Mouse (Mus musculus) neural tube, embryonic 14.5 days (tissue): ENCODE measurements at regions not wholly inside any gene's neighbourhood (a gene's known extent, or its start where the extent isn't known, plus 50 kb on each side); places are given as distances from the start of the nearest gene placed in this dataset.

Source experiments
- ATAC-seq: fragments of 200-750 bp; cut with Nextera tagmentation; 2 replicates; pipeline ENCODE4 v1.8.0; 2017; ENCODE audit warnings: low read depth, mild to moderate bottlenecking, moderate TSS enrichment, moderate library complexity
- H3K27ac ChIP-seq: fragments of 300-500 bp; sonication (generic); 2 replicates; pipeline ENCODE4 v1.5.1; 2014; ENCODE audit warnings: low read depth, mild to moderate bottlenecking, control low read depth, low read length, moderate library complexity, mixed read lengths
- H3K27me3 ChIP-seq: fragments of 300-500 bp; sonication (generic); 2 replicates; pipeline ENCODE4 v1.6.1; 2014; ENCODE audit warnings: low read length; ENCODE audit not compliant: control insufficient read depth, insufficient read depth
- H3K36me3 ChIP-seq: fragments of 300-500 bp; sonication (generic); 2 replicates; pipeline ENCODE4 v1.6.1; 2014; ENCODE audit warnings: low read length, mixed read lengths; ENCODE audit not compliant: control insufficient read depth, insufficient read depth
- H3K4me1 ChIP-seq: fragments of 300-500 bp; sonication (generic); 2 replicates; pipeline ENCODE4 v1.6.1; 2014; ENCODE audit warnings: low read length; ENCODE audit not compliant: control insufficient read depth, insufficient read depth
- H3K4me2 ChIP-seq: fragments of 300-500 bp; sonication (generic); 2 replicates; pipeline ENCODE4 v1.6.1; 2014; ENCODE audit warnings: mild to moderate bottlenecking, low read depth, low read length, control low read depth
- H3K4me3 ChIP-seq: fragments of 300-500 bp; sonication (generic); 2 replicates; pipeline ENCODE4 v1.5.1; 2014; ENCODE audit warnings: low read depth, low read length, control low read depth, mixed read lengths
- H3K9ac ChIP-seq: fragments of 300-500 bp; sonication (generic); replicated peaks from 2 replicates; pipeline ENCODE4 v1.6.1; 2014; ENCODE audit warnings: low read depth, mild to moderate bottlenecking, control low read depth, low read length, mixed read lengths
- H3K9me3 ChIP-seq: fragments of 300-500 bp; sonication (generic); 2 replicates; pipeline ENCODE4 v1.6.1; 2016; ENCODE audit warnings: low read length; ENCODE audit not compliant: control insufficient read depth
- WGBS: fragments of 180-500 bp; shearing (Covaris S2); extraction: QIAGEN DNeasy Blood & Tissue Kit; methylation state at CpG from one replicate; pipeline ENCODE4 v1.1.7; 2014; 5-methylcytosine and 5-hydroxymethylcytosine counted together

- peak; percentile 32; the same call in 1 of the 2 replicates for ATAC-seq
- H3K9me3 ChIP-seq, result no peaks in the 10 kb centered on the region
- 31% methylated on average over 3 of the region's 3 CpGs for WGBS
Observed at GRCm38 (mm10) chr4:94149056-94149455, 407.3 kb upstream of the Gm10306 start.

GRCm38 (mm10) chr4:94160620-94161019, 395.7 kb upstream of the Gm10306 start:
- Histone ChIP-seq H3K9me3 (no peaks in the 10 kb centered on the region), H3K4me3 (no peak overlapping the region), H3K27ac (no peak overlapping the region), H3K4me1 (no peaks in the 10 kb centered on the region), H3K36me3 (no peaks in the 10 kb centered on the region), H3K4me2 (no peak overlapping the region), H3K9ac (no peak overlapping the region), H3K27me3 (no peaks in the 10 kb centered on the region)
- 48% methylated on average over 2 of the region's 2 CpGs for WGBS
- ATAC-seq, result no peak; the same call in 1 of the 2 replicates

More at GRCm38 (mm10) chr4:94149056-94149455, 407.3 kb upstream of the Gm10306 start:
- Histone ChIP-seq H3K36me3 (no peaks in the 10 kb centered on the region), H3K4me1 (no peaks in the 10 kb centered on the region), H3K27ac (no peak overlapping the region), H3K4me2 (no peak overlapping the region), H3K9ac (no peak overlapping the region), H3K27me3 (no peaks in the 10 kb centered on the region), H3K4me3 (no peak overlapping the region)

DNA sequence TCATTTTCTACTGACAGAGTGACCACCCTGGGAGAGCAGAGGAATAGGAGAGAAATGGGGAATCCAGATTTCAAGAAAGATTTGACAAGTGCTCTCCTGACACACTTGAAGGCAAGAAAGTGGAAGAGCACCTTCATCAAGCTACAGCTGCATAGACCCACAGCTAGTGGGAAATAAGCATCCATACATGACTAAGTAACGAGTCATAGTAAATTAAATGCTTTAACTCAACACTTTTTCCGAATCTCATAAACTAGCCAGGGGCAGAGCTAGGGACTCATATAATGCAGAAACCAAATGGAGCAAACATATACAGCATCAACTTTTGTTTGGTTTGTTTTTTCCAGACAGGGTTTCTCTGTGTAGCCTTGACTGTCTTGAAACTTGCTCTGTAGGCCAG, 383.2 kb upstream of the Gm10306 start:
- Histone ChIP-seq H3K4me1 (no peaks in the 10 kb centered on the region), H3K36me3 (no peaks in the 10 kb centered on the region), H3K27me3 (no peaks in the 10 kb centered on the region), H3K4me2 (no peak overlapping the region), H3K4me3 (no peak overlapping the region), H3K9me3 (no peaks in the 10 kb centered on the region), H3K27ac (no peak overlapping the region), H3K9ac (no peak overlapping the region)
- ATAC-seq, result no peak
- WGBS, result 83% methylated on average over 2 of the region's 2 CpGs

DNA sequence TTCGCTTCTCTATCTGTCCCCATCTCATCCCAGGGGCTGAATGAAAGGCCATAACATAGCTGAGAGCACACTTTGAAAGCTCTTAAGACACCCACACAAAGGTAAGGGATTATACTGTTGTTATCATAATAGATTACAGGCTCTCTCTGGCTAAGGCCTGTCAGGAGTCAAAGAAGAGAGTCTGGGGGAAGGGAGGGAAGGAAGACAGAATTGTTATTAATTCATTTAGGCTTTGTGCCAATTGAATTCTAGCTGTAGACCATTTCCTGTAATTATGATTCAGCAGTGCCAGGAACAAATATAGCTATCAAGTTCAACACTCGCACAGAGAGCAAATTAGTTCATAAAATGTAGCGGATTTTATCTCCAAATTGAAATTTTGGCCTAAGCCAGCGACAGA, 369.3 kb upstream of the Gm10306 start:
- 69% methylated on average over 4 of the region's 4 CpGs for WGBS
- Histone ChIP-seq H3K4me3 (no peak overlapping the region), H3K9ac (no peak overlapping the region), H3K9me3 (no peaks in the 10 kb centered on the region), H3K4me2 (no peak overlapping the region), H3K27me3 (no peaks in the 10 kb centered on the region), H3K27ac (no peak overlapping the region), H3K36me3 (no peaks in the 10 kb centered on the region), H3K4me1 (no peaks in the 10 kb centered on the region)
- peak; percentile 64; the same call in 1 of the 2 replicates for ATAC-seq

- no peaks in the 10 kb centered on the region for H3K4me1 ChIP-seq
- H3K27ac ChIP-seq, result no peak overlapping the region
- no peak overlapping the region for H3K4me2 ChIP-seq
- H3K9ac ChIP-seq, result no peak overlapping the region
- H3K36me3 ChIP-seq, result no peaks in the 10 kb centered on the region
- H3K27me3 ChIP-seq, result no peaks in the 10 kb centered on the region
- 62% methylated on average over 2 of the region's 2 CpGs for WGBS
- no peaks in the 10 kb centered on the region for H3K9me3 ChIP-seq
- peak; percentile 28; the same call in 1 of the 2 replicates for ATAC-seq
- H3K4me3 ChIP-seq, result no peak overlapping the region
Observed at GRCm38 (mm10) chr4:94188354-94188753, 368.0 kb upstream of the Gm10306 start.

- Histone ChIP-seq H3K4me1 (no peaks in the 10 kb centered on the region), H3K9ac (no peak overlapping the region), H3K9me3 (no peaks in the 10 kb centered on the region), H3K4me2 (no peak overlapping the region), H3K27ac (no peak overlapping the region), H3K27me3 (no peaks in the 10 kb centered on the region), H3K36me3 (no peaks in the 10 kb centered on the region), H3K4me3 (no peak overlapping the region)
- WGBS, result 20% methylated on average over 3 of the region's 3 CpGs
- peak; percentile 74; the same call in 1 of the 2 replicates for ATAC-seq
Observed at GRCm38 (mm10) chr4:94188888-94189287, 367.5 kb upstream of the Gm10306 start.

DNA sequence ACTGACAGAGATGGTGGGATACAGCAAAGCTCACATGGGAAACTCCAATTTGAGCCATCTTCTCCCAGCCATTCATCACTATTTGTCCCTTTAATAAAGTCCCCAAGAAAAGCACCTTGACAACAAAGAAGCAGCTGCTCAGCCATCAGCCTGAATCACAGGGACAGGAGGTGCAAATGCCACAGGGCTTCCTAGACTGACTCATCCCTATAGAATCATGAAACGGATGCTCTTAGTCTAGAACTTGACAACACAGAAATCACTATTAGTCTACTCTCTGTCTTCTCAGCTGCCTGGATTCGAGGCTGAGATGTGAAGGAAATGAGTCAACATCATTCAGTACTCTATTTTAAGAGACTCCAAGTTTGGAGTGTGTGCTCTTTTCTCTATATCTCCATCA, 365.4 kb upstream of the Gm10306 start:
- no peaks in the 10 kb centered on the region for H3K4me1 ChIP-seq
- no peaks in the 10 kb centered on the region for H3K27me3 ChIP-seq
- H3K36me3 ChIP-seq, result no peaks in the 10 kb centered on the region
- 71% methylated on average over 2 of the region's 2 CpGs for WGBS
- H3K9ac ChIP-seq, result no peak overlapping the region
- H3K4me3 ChIP-seq, result no peak overlapping the region
- H3K9me3 ChIP-seq, result no peaks in the 10 kb centered on the region
- no peak overlapping the region for H3K27ac ChIP-seq
- no peak overlapping the region for H3K4me2 ChIP-seq
- ATAC-seq, result no peak

- Histone ChIP-seq H3K27ac (no peak overlapping the region), H3K4me3 (no peak overlapping the region), H3K4me2 (no peak overlapping the region), H3K27me3 (no peaks in the 10 kb centered on the region), H3K4me1 (no peaks in the 10 kb centered on the region), H3K36me3 (no peaks in the 10 kb centered on the region), H3K9me3 (no peaks in the 10 kb centered on the region), H3K9ac (no peak overlapping the region)
- no peak for ATAC-seq
- WGBS, result 80% methylated on average over 1 of the region's 1 CpGs
Observed at GRCm38 (mm10) chr4:94216265-94216664, 340.1 kb upstream of the Gm10306 start.

GRCm38 (mm10) chr4:94235650-94236206, 320.6 kb upstream of the Gm10306 start:
- no peaks in the 10 kb centered on the region for H3K27me3 ChIP-seq
- no peak overlapping the region for H3K9ac ChIP-seq
- H3K27ac ChIP-seq, result no peak overlapping the region
- H3K36me3 ChIP-seq, result no peaks in the 10 kb centered on the region
- ATAC-seq, result no peak
- H3K9me3 ChIP-seq, result no peaks in the 10 kb centered on the region
- WGBS, result 94% methylated on average over 2 of the region's 2 CpGs
- no peak overlapping the region for H3K4me3 ChIP-seq
- H3K4me2 ChIP-seq, result no peak overlapping the region
- H3K4me1 ChIP-seq, result no peaks in the 10 kb centered on the region
